ENCODE assay signal across 15 mouse cellular contexts in the genomic region with DNA sequence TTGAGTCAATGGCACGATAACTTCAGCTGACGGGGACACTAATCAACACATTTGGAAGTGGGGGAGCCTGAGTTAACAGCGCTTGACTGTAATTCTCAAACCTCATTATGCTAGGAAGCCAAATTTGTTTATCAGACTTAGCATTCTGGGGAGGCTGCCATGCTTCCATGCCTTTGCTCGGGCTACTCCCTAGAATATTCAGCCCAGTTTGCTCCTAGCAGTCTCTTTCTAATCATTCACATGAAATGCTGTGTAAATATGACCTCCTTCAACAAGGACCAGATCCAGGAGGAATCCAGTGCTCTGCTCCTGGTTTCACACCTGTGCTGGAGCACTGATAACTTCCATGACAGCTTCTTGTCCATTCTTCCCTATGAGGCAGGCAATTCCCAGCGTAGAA. TPM values are rescaled to one million over a fixed set of nuclear protein-coding genes. Genes with fewer than 3 reads are reported as not detected.
DNase-seq lines count a peak whose midpoint lies in the region; ATAC-seq lines count a peak whose summit lies in the region.
"Had no signal": no experiment of that assay in that cellular context is flagged by ENCODE, and none has a peak within 500 bp of the region (broad histone marks: within the 10 kb centered on the region; RNA-seq: fewer than 3 reads in every experiment).

No protein-coding gene starts in this region.

- H3K27me3 ChIP-seq in heart, embryonic 14.5 days (ENCODE audit: control insufficient read depth, insufficient read depth, low read length), result no peaks in the 10 kb centered on the region
- H3K27me3 ChIP-seq in hindbrain, embryonic 15.5 days, result no peaks in the 10 kb centered on the region
- H3K27me3 ChIP-seq in hindbrain, embryonic 10.5 days (ENCODE audit: insufficient read depth, poor library complexity, severe bottlenecking), result no peaks in the 10 kb centered on the region
- H3K27me3 ChIP-seq in hindbrain, embryonic 16.5 days (replicated peaks; ENCODE audit: control insufficient read depth, insufficient read depth, low read length), result no peaks in the 10 kb centered on the region
- no peaks in the 10 kb centered on the region for H3K27me3 ChIP-seq in midbrain, embryonic 16.5 days (ENCODE audit: control insufficient read depth, insufficient read depth, low read depth, low read length)
- H3K27me3 ChIP-seq: intestine, embryonic 15.5 days; limb, embryonic 12.5 days; liver, embryonic 12.5 days had no signal

- H3K9ac ChIP-seq in heart, embryonic 14.5 days (ENCODE audit: low read length), result no peak overlapping the region
- no peak overlapping the region for H3K9ac ChIP-seq in hindbrain, embryonic 15.5 days
- H3K9ac ChIP-seq in hindbrain, embryonic 16.5 days (ENCODE audit: low read depth, low read length), result no peak overlapping the region
- H3K9ac ChIP-seq in midbrain, embryonic 16.5 days (ENCODE audit: low read depth, low read length), result no peak overlapping the region
- H3K9ac ChIP-seq: intestine, embryonic 15.5 days; limb, embryonic 12.5 days; liver, embryonic 12.5 days had no signal

- no peak overlapping the region for H3K4me3 ChIP-seq in heart, embryonic 14.5 days (ENCODE audit: control insufficient read depth in 1 of 2, insufficient read depth in 1 of 2, low read depth in 1 of 2, low read length in 2 of 2)
- no peak overlapping the region for H3K4me3 ChIP-seq in hindbrain, embryonic 15.5 days
- H3K4me3 ChIP-seq in hindbrain, embryonic 10.5 days, result no peak overlapping the region
- no peak overlapping the region for H3K4me3 ChIP-seq in hindbrain, embryonic 16.5 days (ENCODE audit: low read length)
- H3K4me3 ChIP-seq in midbrain, embryonic 16.5 days (ENCODE audit: low read depth, low read length), result no peak overlapping the region
- H3K4me3 ChIP-seq: intestine, embryonic 15.5 days; limb, embryonic 12.5 days; liver, embryonic 12.5 days had no signal

- H3K4me2 ChIP-seq in heart, embryonic 14.5 days (ENCODE audit: low read length), result peak overlapping the region; percentile 27; the same call in 1 of the 2 replicates
- H3K4me2 ChIP-seq in hindbrain, embryonic 15.5 days, result no peak overlapping the region
- H3K4me2 ChIP-seq in hindbrain, embryonic 16.5 days (ENCODE audit: low read length), result no peak overlapping the region
- no peak overlapping the region; the same call in 1 of the 2 replicates for H3K4me2 ChIP-seq in midbrain, embryonic 16.5 days (ENCODE audit: low read length)
- H3K4me2 ChIP-seq: intestine, embryonic 15.5 days; limb, embryonic 12.5 days; liver, embryonic 12.5 days had no signal

- H3K27ac ChIP-seq in heart, embryonic 14.5 days (replicated peaks in 1 of 2; ENCODE audit: control insufficient read depth in 1 of 2, insufficient read depth in 1 of 2, low read depth in 2 of 2, low read length in 2 of 2), result no peak overlapping the region
- peak overlapping the region; percentile 73 for H3K27ac ChIP-seq in hindbrain, embryonic 15.5 days (replicated peaks)
- no peak overlapping the region for H3K27ac ChIP-seq in hindbrain, embryonic 10.5 days
- H3K27ac ChIP-seq in hindbrain, embryonic 16.5 days (ENCODE audit: low read depth, low read length), result peak overlapping the region; percentile 66
- peak overlapping the region; percentile 76 for H3K27ac ChIP-seq in midbrain, embryonic 16.5 days (ENCODE audit: low read length)
- H3K27ac ChIP-seq: intestine, embryonic 15.5 days; limb, embryonic 12.5 days; liver, embryonic 12.5 days had no signal

- whole genome bisulfite sequencing in heart, embryonic 14.5 days, result 60% methylated on average over 5 of the region's 5 CpGs
- WGBS in hindbrain, embryonic 15.5 days, result 60% methylated on average over 5 of the region's 5 CpGs
- 86% methylated on average over 5 of the region's 5 CpGs for WGBS in hindbrain, embryonic 10.5 days
- 70% methylated on average over 5 of the region's 5 CpGs for WGBS in hindbrain, embryonic 16.5 days
- 72% methylated on average over 5 of the region's 5 CpGs for WGBS in midbrain, embryonic 16.5 days

- H3K36me3 ChIP-seq in heart, embryonic 14.5 days (ENCODE audit: control insufficient read depth, insufficient read depth, low read length), result no peaks in the 10 kb centered on the region
- H3K36me3 ChIP-seq in hindbrain, embryonic 15.5 days, result no peaks in the 10 kb centered on the region
- no peaks in the 10 kb centered on the region for H3K36me3 ChIP-seq in hindbrain, embryonic 10.5 days
- H3K36me3 ChIP-seq in hindbrain, embryonic 16.5 days (ENCODE audit: control insufficient read depth, insufficient read depth, low read length), result no peaks in the 10 kb centered on the region
- H3K36me3 ChIP-seq in midbrain, embryonic 16.5 days (ENCODE audit: control insufficient read depth, insufficient read depth, low read length), result no peaks in the 10 kb centered on the region
- H3K36me3 ChIP-seq: intestine, embryonic 15.5 days; limb, embryonic 12.5 days; liver, embryonic 12.5 days had no signal

- 0 out of 2 replicates have a peak, but pooled peaks cover 3% of the 10 kb centered on the region for H3K9me3 ChIP-seq in heart, embryonic 14.5 days (ENCODE audit: control insufficient read depth, low read length)
- no peaks in the 10 kb centered on the region for H3K9me3 ChIP-seq in hindbrain, embryonic 15.5 days
- no peaks in the 10 kb centered on the region for H3K9me3 ChIP-seq in hindbrain, embryonic 10.5 days
- no peaks in the 10 kb centered on the region for H3K9me3 ChIP-seq in hindbrain, embryonic 16.5 days (ENCODE audit: control insufficient read depth, low read length)
- no peaks in the 10 kb centered on the region for H3K9me3 ChIP-seq in midbrain, embryonic 16.5 days (replicated peaks; ENCODE audit: control insufficient read depth, low read length, poor library complexity, severe bottlenecking)
- H3K9me3 ChIP-seq: intestine, embryonic 15.5 days; limb, embryonic 12.5 days; liver, embryonic 12.5 days had no signal

- H3K4me1 ChIP-seq in heart, embryonic 14.5 days (ENCODE audit: control insufficient read depth in 2 of 2, insufficient read depth in 2 of 2, low read length in 2 of 2), result no peaks in the 10 kb centered on the region
- H3K4me1 ChIP-seq in hindbrain, embryonic 15.5 days (replicated peaks), result peaks cover 16% of the 10 kb centered on the region
- no peaks in the 10 kb centered on the region for H3K4me1 ChIP-seq in hindbrain, embryonic 10.5 days (replicated peaks)
- peaks cover 9% of the 10 kb centered on the region for H3K4me1 ChIP-seq in hindbrain, embryonic 16.5 days (ENCODE audit: control insufficient read depth, insufficient read depth, low read depth, low read length)
- peaks cover 15% of the 10 kb centered on the region for H3K4me1 ChIP-seq in midbrain, embryonic 16.5 days (ENCODE audit: control insufficient read depth, insufficient read depth, low read length)
- H3K4me1 ChIP-seq: intestine, embryonic 15.5 days; liver, embryonic 12.5 days had no signal

- ATAC-seq in heart, embryonic 14.5 days (ENCODE audit: insufficient number of reproducible peaks, insufficient read depth, low FRiP score, low read depth), result no peak
- ATAC-seq in hindbrain, embryonic 15.5 days (ENCODE audit: low FRiP score, low read depth), result peak; percentile 55; the same call in 1 of the 2 replicates
- ATAC-seq in hindbrain, embryonic 16.5 days, result peak; percentile 65
- ATAC-seq in midbrain, embryonic 16.5 days, result peak; percentile 26
- ATAC-seq: intestine, embryonic 15.5 days; liver, embryonic 12.5 days had no signal

- no peak for DNase-seq in heart, adult 9 months (ENCODE audit: low spot score in 2 of 2)
- no peak for DNase-seq in hindbrain, embryonic 10.5 days (ENCODE audit: low spot score)
- DNase-seq in lung, postnatal 25 days (ENCODE audit: low spot score), result no peak
- DNase-seq: cerebellum, adult 8-10 months; heart, postnatal 36 days; lung, adult 2 months had no signal

RNA-seq across cellular contexts. Expression of a gene that starts 47.6 kb away (rescaled TPM):
- polyA plus RNA-seq in heart, embryonic 14.5 days (2014; fragmentation: Nextera tagmentation; extraction: Ambion mirVana), result not detected in 2 replicates
- polyA plus RNA-seq in hindbrain, embryonic 15.5 days (2015; fragmentation: Nextera tagmentation; extraction: Ambion mirVana), result 3.1 and 3.3 TPM in 2 replicates
- 0.10 TPM in 1 of 2 replicates, not detected in the other for polyA plus RNA-seq in hindbrain, embryonic 10.5 days (2016; fragmentation: Nextera tagmentation; extraction: Ambion mirVana)
- 4.2 and 4.4 TPM in 2 replicates for polyA plus RNA-seq in hindbrain, embryonic 16.5 days (2015; fragmentation: Nextera tagmentation; extraction: Ambion mirVana)
- polyA plus RNA-seq in midbrain, embryonic 16.5 days (2015; fragmentation: Nextera tagmentation; extraction: Ambion mirVana), result 3.0 and 4.0 TPM in 2 replicates
- polyA plus RNA-seq: C2C12; intestine, embryonic 15.5 days; kidney, embryonic 14.5 days; limb, embryonic 12.5 days; liver, embryonic 12.5 days had no signal

Comparison
In these comparisons a context has a peak if more than half of its experiments do, and no peak if none do; other contexts are left out.
1. H3K27ac ChIP-seq: peak in hindbrain, embryonic 15.5 days (single experiment), hindbrain, embryonic 16.5 days (single experiment) and midbrain, embryonic 16.5 days (single experiment); none in heart, embryonic 14.5 days (0 of 2) and hindbrain, embryonic 10.5 days (single experiment).